Mouse (Mus musculus) lung, embryonic 15.5 days (tissue): ENCODE data around the gene Grap. TPM values are rescaled to one million over a fixed set of nuclear protein-coding genes. Genes with fewer than 3 reads are reported as not detected.
"Not testable (repeated sequence)": the region's sequence is repeated elsewhere in the genome, so short reads cannot be mapped to it uniquely, and the experiment has no call there.

Experiments used
- ATAC-seq: fragments of 200-750 bp; cut with Nextera tagmentation; 2 replicates; pipeline ENCODE4 v1.8.0; 2017; ENCODE audit warnings: moderate number of reproducible peaks, borderline replicate concordance; ENCODE audit not compliant: low FRiP score, low TSS enrichment; ENCODE audit errors: extremely low read depth
- H3K27ac ChIP-seq: fragments of 300-500 bp; sonication (generic); 2 replicates; pipeline ENCODE4 v1.5.1; 2015; ENCODE audit warnings: moderate library complexity, mild to moderate bottlenecking, inconsistent platforms
- H3K27me3 ChIP-seq: fragments of 300-500 bp; sonication (generic); 2 replicates; pipeline ENCODE4 v1.6.1; 2015; ENCODE audit warnings: inconsistent platforms
- H3K36me3 ChIP-seq: fragments of 300-500 bp; sonication (generic); 2 replicates; pipeline ENCODE4 v1.6.1; 2015; ENCODE audit warnings: inconsistent platforms
- H3K4me1 ChIP-seq: fragments of 300-500 bp; sonication (generic); 2 replicates; pipeline ENCODE4 v1.6.1; 2015; ENCODE audit warnings: inconsistent platforms
- H3K4me2 ChIP-seq: fragments of 300-500 bp; sonication (generic); 2 replicates; pipeline ENCODE4 v1.6.1; 2015; ENCODE audit warnings: inconsistent platforms, mild to moderate bottlenecking, moderate library complexity
- H3K4me3 ChIP-seq: fragments of 300-500 bp; sonication (generic); 2 replicates; pipeline ENCODE4 v1.5.1; 2015; ENCODE audit warnings: mild to moderate bottlenecking, inconsistent platforms
- H3K9ac ChIP-seq: fragments of 300-500 bp; sonication (generic); 2 replicates; pipeline ENCODE4 v1.6.1; 2015; ENCODE audit warnings: inconsistent platforms
- H3K9me3 ChIP-seq: fragments of 300-500 bp; sonication (generic); 2 replicates; pipeline ENCODE4 v1.6.1; 2016; ENCODE audit warnings: inconsistent platforms
- WGBS: fragments of 180-500 bp; shearing (Covaris S2); methylation state at CpG from one replicate; pipeline ENCODE4 v1.1.7; 2015; 5-methylcytosine and 5-hydroxymethylcytosine counted together
- polyA plus RNA-seq: library from polyadenylated mRNA; unstranded; fragments of >200 nt; fragmentation: Nextera tagmentation; extraction: Ambion mirVana; gene quantifications from 2 replicates; pipeline ENCODE4 v1.2.1, GENCODE M21; 2015

Grap gene
- polyA plus RNA-seq, 1 experiment from 2014 or later = 42.2 TPM

GRCm38 (mm10) chr11:61619791-61620241 is 33.2 kb upstream of the Grap start:
- Histone ChIP-seq H3K4me3 (peak overlapping the region; percentile 48), H3K36me3 (no peaks in the 10 kb centered on the region), H3K4me1 (peaks cover 29% of the 10 kb centered on the region), H3K9ac (peak overlapping the region; percentile 31; the same call in 1 of the 2 replicates), H3K9me3 (no peaks in the 10 kb centered on the region), H3K4me2 (peak overlapping the region; percentile 84), H3K27ac (peak overlapping the region; percentile 64; the same call in 1 of the 2 replicates), H3K27me3 (no peaks in the 10 kb centered on the region)
- WGBS = under 1% methylated on average over 17 of the region's 17 CpGs
- peak; percentile 39; the same call in 1 of the 2 replicates for ATAC-seq

- Histone ChIP-seq H3K4me2 (peak overlapping the region; percentile 84), H3K9ac (peak overlapping the region; percentile 31), H3K4me3 (peak overlapping the region; percentile 48), H3K4me1 (peaks cover 28% of the 10 kb centered on the region), H3K27ac (peak overlapping the region; percentile 64), H3K36me3 (no peaks in the 10 kb centered on the region), H3K27me3 (no peaks in the 10 kb centered on the region), H3K9me3 (no peaks in the 10 kb centered on the region)
- ATAC-seq = peak; percentile 67
- under 1% methylated on average over 17 of the region's 17 CpGs for WGBS
Observed at GRCm38 (mm10) chr11:61620254-61620670, 32.8 kb upstream of the Grap start.

DNA sequence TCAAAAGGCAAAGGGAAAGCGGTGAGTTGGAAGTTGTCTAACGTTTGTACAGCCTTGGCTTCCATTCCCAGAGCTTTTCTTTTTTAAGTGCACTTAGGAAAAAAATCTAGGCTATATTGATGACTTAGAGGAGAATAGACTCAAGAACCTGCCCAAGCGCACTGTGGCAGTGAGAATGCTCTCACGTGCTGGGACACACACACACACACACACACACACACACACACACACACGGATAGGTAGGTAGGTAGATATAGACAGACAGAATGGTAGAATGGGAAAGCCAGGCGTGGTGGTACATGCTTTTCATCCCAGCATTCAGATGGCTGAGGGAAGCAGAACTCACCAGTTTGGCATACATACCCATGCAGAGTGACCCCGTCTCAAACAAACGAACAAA is 32.3 kb upstream of the Grap start:
- ATAC-seq = no peak
- Histone ChIP-seq H3K27me3 (no peaks in the 10 kb centered on the region), H3K9ac (peak overlapping the region; percentile 31; the same call in 1 of the 2 replicates), H3K4me3 (peak overlapping the region; percentile 48), H3K4me2 (peak overlapping the region; percentile 84), H3K27ac (peak overlapping the region; percentile 64; the same call in 1 of the 2 replicates), H3K4me1 (peaks cover 23% of the 10 kb centered on the region), H3K9me3 (no peaks in the 10 kb centered on the region), H3K36me3 (no peaks in the 10 kb centered on the region)
- 51% methylated on average over 8 of the region's 8 CpGs for WGBS

DNA sequence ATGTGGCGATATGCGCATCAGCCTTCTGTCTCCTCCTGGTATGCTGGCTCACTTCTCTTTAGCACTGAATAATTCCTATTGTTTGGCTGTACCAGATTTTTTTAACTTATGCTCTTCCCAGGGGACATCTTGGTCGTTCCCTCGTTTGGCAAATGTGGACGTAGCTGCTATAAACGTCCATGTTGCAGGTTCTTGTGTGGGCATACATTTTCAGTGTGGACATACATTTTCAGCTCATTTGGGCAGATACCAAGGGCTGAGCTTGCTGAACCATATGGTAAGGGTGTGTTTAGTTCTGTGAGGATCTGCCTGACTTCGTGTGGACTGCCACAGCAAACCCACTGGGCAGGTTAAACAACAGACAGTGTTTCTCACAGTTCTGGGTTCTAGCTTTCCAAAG is 27.9 kb upstream of the Grap start:
- WGBS = 73% methylated on average over 7 of the region's 7 CpGs
- H3K36me3 ChIP-seq = no peaks in the 10 kb centered on the region
- no peak for ATAC-seq

DNA sequence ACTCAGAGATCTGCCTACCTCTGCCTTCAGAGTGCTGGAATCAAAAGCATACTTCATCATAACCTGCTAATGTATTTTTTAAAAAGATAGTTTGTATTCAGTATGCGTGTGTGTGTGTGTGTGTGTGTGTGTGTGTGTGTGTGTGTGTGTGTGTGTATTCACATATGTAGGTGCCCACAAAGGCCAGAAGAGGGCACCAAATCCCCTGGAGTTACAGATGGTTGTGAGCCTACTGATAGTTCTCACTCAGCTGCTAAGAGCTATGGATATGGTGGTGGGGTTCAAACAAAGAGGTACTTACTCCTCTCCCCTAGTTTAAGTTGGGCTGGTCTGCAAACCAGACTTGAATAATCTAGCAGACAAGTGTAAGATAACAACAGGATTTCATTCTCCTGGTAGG is 26.6 kb upstream of the Grap start:
- Histone ChIP-seq H3K36me3 (no peaks in the 10 kb centered on the region), H3K4me3 (no peak overlapping the region), H3K9ac (no peak overlapping the region), H3K9me3 (no peaks in the 10 kb centered on the region), H3K4me2 (no peak overlapping the region), H3K27ac (no peak overlapping the region), H3K4me1 (no peaks in the 10 kb centered on the region), H3K27me3 (no peaks in the 10 kb centered on the region)
- 94% methylated on average over 1 of the region's 1 CpGs for WGBS
- ATAC-seq = no peak

More for the DNA sequence above, 27.9 kb upstream of the Grap start:
- no peaks in the 10 kb centered on the region for H3K27me3 ChIP-seq
- no peaks in the 10 kb centered on the region for H3K9me3 ChIP-seq
- H3K4me1 ChIP-seq = 0 out of 2 replicates have a peak, but pooled peaks cover 5% of the 10 kb centered on the region
- no peak overlapping the region for H3K4me3 ChIP-seq
- H3K4me2 ChIP-seq = no peak overlapping the region
- H3K9ac ChIP-seq = no peak overlapping the region
- H3K27ac ChIP-seq = no peak overlapping the region

DNA sequence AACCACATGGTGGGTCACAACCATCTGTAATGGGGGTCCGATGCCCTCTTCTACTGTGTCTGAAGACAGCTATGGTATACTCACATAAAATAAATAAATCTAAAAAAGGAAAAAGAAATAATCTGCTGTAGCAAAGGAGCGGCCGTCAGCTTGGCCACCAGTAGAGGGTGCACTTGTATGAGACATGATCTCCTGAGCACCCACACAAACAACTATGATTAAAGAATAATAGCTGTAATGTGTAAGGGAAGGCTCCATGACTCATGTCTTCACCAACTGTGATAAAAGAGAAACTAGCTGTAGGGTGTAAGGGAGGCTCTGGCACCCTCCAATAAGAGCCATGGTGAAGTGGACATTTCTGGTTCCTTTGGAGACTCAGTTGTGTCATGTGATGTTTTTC is 23.4 kb upstream of the Grap start:
- Histone ChIP-seq H3K4me1 (no peaks in the 10 kb centered on the region), H3K27me3 (no peaks in the 10 kb centered on the region), H3K4me3 (no peak overlapping the region), H3K36me3 (no peaks in the 10 kb centered on the region), H3K9ac (no peak overlapping the region), H3K4me2 (no peak overlapping the region), H3K27ac (no peak overlapping the region), H3K9me3 (no peaks in the 10 kb centered on the region)
- ATAC-seq = no peak
- 43% methylated on average over 3 of the region's 3 CpGs for WGBS

DNA sequence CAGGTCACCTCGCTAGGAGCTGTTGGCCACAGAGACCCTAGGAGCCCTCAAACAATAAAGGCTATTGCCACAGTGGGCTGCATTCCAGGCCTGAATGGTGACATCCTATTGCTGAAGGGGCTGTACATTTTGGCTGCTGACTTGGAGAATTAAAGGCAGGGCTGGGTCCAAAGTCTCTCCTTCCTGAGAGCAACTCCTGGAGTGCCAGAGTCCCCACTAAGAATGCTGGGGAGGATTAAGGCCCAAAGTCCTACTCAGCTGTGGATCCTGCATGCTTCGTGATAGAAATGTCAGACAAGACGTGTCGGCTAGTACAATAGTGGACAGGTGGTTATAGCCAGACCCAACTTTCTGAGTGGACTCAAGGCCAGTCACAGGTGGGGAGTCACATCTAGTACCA is 16.8 kb upstream of the Grap start:
- H3K4me1 ChIP-seq, H3K9me3 ChIP-seq, H3K9ac ChIP-seq, H3K36me3 ChIP-seq, H3K27ac ChIP-seq, H3K4me2 ChIP-seq, H3K4me3 ChIP-seq, ATAC-seq, H3K27me3 ChIP-seq: not testable (repeated sequence)
- 94% methylated on average over 3 of the region's 4 CpGs for WGBS

- H3K27ac ChIP-seq = no peak overlapping the region
- H3K27me3 ChIP-seq = no peaks in the 10 kb centered on the region
- H3K4me1 ChIP-seq = no peaks in the 10 kb centered on the region
- H3K4me2 ChIP-seq = no peak overlapping the region
- WGBS = 76% methylated on average over 1 of the region's 1 CpGs
- H3K4me3 ChIP-seq = no peak overlapping the region
- no peaks in the 10 kb centered on the region for H3K36me3 ChIP-seq
- H3K9ac ChIP-seq = no peak overlapping the region
- no peaks in the 10 kb centered on the region for H3K9me3 ChIP-seq
- ATAC-seq = no peak
Observed at GRCm38 (mm10) chr11:61637413-61637812, 15.7 kb upstream of the Grap start.

DNA sequence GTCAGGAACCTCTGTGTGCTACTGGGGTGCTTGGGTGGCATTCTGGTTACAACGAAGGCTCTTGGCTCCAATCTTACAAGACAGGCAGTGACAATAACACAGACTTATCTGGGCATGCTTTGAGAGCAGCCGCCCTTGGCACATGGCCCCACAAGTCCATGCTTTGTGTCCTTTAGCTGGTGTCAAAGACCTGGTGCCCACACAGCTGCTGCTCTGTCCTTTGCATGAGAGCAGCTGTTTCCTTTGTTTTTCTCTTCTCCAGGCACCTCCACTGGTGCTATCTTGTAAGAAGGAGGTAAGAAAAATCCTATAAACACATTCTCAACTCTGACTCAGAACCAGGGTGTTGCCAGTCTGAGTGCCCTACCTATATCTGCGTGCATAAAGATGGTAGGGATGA is 15.2 kb upstream of the Grap start:
- no peak overlapping the region for H3K4me3 ChIP-seq
- no peaks in the 10 kb centered on the region for H3K36me3 ChIP-seq
- no peaks in the 10 kb centered on the region for H3K9me3 ChIP-seq
- H3K4me2 ChIP-seq = no peak overlapping the region
- no peak for ATAC-seq
- no peaks in the 10 kb centered on the region for H3K27me3 ChIP-seq
- WGBS = 82% methylated on average over 3 of the region's 3 CpGs
- H3K27ac ChIP-seq = no peak overlapping the region
- no peak overlapping the region for H3K9ac ChIP-seq
- no peaks in the 10 kb centered on the region for H3K4me1 ChIP-seq

DNA sequence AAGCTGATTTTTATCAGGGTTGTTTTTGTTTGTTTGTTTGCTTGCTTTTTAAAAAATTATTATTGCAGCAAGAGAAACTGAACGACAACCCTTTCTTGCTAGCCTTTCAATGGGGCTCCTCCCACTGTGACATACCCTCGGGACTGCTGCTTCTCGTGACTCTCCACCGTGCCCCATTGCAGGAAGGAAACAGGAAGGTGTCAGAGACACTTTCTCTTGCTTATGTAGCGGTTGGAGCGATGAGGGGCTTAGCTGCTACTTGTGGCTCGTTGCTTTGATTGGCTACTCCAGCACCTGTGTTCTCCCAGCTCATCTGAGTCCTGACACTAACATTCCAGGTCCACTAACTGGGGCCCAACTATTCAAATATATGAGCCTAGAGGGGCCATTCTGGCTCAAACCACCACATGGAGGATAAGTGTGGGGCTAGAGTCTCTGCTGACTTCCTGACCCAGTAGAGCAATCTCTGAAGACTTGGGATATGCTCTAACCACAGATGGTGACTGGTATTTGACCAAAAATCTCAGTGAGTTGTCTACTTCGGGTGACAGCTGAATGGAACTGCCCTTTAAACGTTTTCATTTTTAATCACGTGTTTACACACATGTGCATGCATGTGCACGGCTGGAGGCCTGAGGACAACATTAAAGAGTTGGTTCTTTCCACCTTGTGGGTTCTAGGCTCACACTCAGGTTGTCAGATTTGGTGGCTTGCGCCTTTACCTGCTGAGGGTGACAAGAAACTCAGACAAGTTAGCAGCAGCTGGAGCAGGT is 14.1 kb upstream of the Grap start:
- no peak for ATAC-seq
- 56% methylated on average over 12 of the region's 12 CpGs for WGBS
- Histone ChIP-seq H3K4me2 (no peak overlapping the region), H3K27me3 (no peaks in the 10 kb centered on the region), H3K36me3 (no peaks in the 10 kb centered on the region), H3K27ac (no peak overlapping the region), H3K4me1 (0 out of 2 replicates have a peak, but pooled peaks cover 6% of the 10 kb centered on the region), H3K9me3 (no peaks in the 10 kb centered on the region), H3K4me3 (no peak overlapping the region), H3K9ac (no peak overlapping the region)

GRCm38 (mm10) chr11:61639601-61640177 is 13.4 kb upstream of the Grap start:
- Histone ChIP-seq H3K27ac (no peak overlapping the region), H3K27me3 (no peaks in the 10 kb centered on the region), H3K4me2 (no peak overlapping the region), H3K36me3 (no peaks in the 10 kb centered on the region), H3K4me3 (no peak overlapping the region), H3K9ac (no peak overlapping the region), H3K9me3 (no peaks in the 10 kb centered on the region), H3K4me1 (peaks cover 13% of the 10 kb centered on the region; the same call in 1 of the 2 replicates)
- ATAC-seq = no peak
- 83% methylated on average over 6 of the region's 6 CpGs for WGBS

GRCm38 (mm10) chr11:61640585-61640984 is 12.5 kb upstream of the Grap start:
- 50% methylated on average over 9 of the region's 9 CpGs for WGBS
- H3K9me3 ChIP-seq = not testable (repeated sequence)

More at GRCm38 (mm10) chr11:61640585-61640984, 12.5 kb upstream of the Grap start:
- ATAC-seq, H3K27ac ChIP-seq, H3K9ac ChIP-seq, H3K4me2 ChIP-seq, H3K36me3 ChIP-seq, H3K4me3 ChIP-seq, H3K27me3 ChIP-seq: not testable (repeated sequence)
- H3K4me1 ChIP-seq = peaks cover 19% of the 10 kb centered on the region; the same call in 1 of the 2 replicates
